Mouse (Mus musculus) ovary, postnatal 14 days (tissue): ENCODE results near the gene Vkorc1.
"Not testable (repeated sequence)": the region's sequence is repeated elsewhere in the genome, so short reads cannot be mapped to it uniquely, and the experiment has no call there.

ENCODE experiments used
- DNase-seq: peaks from one replicate; pipeline ENCODE4 v3.0.0; 2022; ENCODE audit warnings: low spot score

The Vkorc1 gene

GRCm38 (mm10) chr7:127895442-127895841 lies at the start of gene Vkorc1, which contains the start of gene Gm21974:
Vkorc1 (minus strand) TSS chr7:127895617.
Gm21974 (minus strand) TSS chr7:127895454.
- DNase-seq: peak; percentile 88

- no peak for DNase-seq
These were observed 49.2 kb upstream of the Vkorc1 start for GRCm38 (mm10) chr7:127944614-127945013.

- DNase-seq: not testable (repeated sequence)
These were observed 46.7 kb upstream of the Vkorc1 start for GRCm38 (mm10) chr7:127942097-127942496.

- DNase-seq: no peak
These were observed 40.9 kb upstream of the Vkorc1 start for GRCm38 (mm10) chr7:127936216-127936884.

- no peak for DNase-seq
These were observed 40.3 kb upstream of the Vkorc1 start for GRCm38 (mm10) chr7:127935748-127936159.

- DNase-seq: peak; percentile 94
These were observed 39.8 kb upstream of the Vkorc1 start for GRCm38 (mm10) chr7:127935028-127935722.

GRCm38 (mm10) chr7:127934075-127934474 lies 38.7 kb upstream of the Vkorc1 start:
- no peak for DNase-seq

- DNase-seq: no peak
These were observed 37.0 kb upstream of the Vkorc1 start for GRCm38 (mm10) chr7:127932273-127933031.

GRCm38 (mm10) chr7:127931351-127932135 lies 36.1 kb upstream of the Vkorc1 start:
- no peak for DNase-seq

GRCm38 (mm10) chr7:127930636-127931035 lies 35.2 kb upstream of the Vkorc1 start:
- no peak for DNase-seq

- DNase-seq: no peak
These were observed 34.5 kb upstream of the Vkorc1 start, which contains the start of gene Prss8 for GRCm38 (mm10) chr7:127929923-127930322. Prss8 (minus strand) TSS chr7:127930104.

- no peak for DNase-seq
These were observed 33.2 kb upstream of the Vkorc1 start for GRCm38 (mm10) chr7:127928596-127928995.

- DNase-seq: no peak
These were observed 32.3 kb upstream of the Vkorc1 start for GRCm38 (mm10) chr7:127927726-127928125.

GRCm38 (mm10) chr7:127926846-127927245 lies 31.4 kb upstream of the Vkorc1 start:
- DNase-seq: no peak

GRCm38 (mm10) chr7:127926066-127926465 lies 30.6 kb upstream of the Vkorc1 start:
- DNase-seq: no peak

GRCm38 (mm10) chr7:127925252-127925651 lies 29.8 kb upstream of the Vkorc1 start:
- no peak for DNase-seq

GRCm38 (mm10) chr7:127923714-127924113 lies 28.3 kb upstream of the Vkorc1 start:
- no peak for DNase-seq

- DNase-seq: no peak
These were observed 27.2 kb upstream of the Vkorc1 start for GRCm38 (mm10) chr7:127922451-127923275.

- DNase-seq: no peak
These were observed 26.1 kb upstream of the Vkorc1 start for GRCm38 (mm10) chr7:127921516-127921915.

- DNase-seq: no peak
These were observed 23.9 kb upstream of the Vkorc1 start for GRCm38 (mm10) chr7:127919290-127919689.

GRCm38 (mm10) chr7:127918203-127918602 lies 22.8 kb upstream of the Vkorc1 start:
- no peak for DNase-seq
